Mouse (Mus musculus) adipocyte (in vitro differentiated cells): ENCODE data around the gene Zkscan4.
"Not testable (repeated sequence)": the region's sequence is repeated elsewhere in the genome, so short reads cannot be mapped to it uniquely, and the experiment has no call there.

Experiments used
- DNase-seq: peaks from one replicate; pipeline ENCODE4 v3.0.0-alpha.2; 2016; ENCODE audit warnings: low spot score

Gene Zkscan4

GRCm38 (mm10) chr13:21478759-21479670, at the start of gene Zkscan4, which contains the start of gene Gm10065:
Gene Zkscan4, plus strand, starts transcription at chr13:21478907.
Gene Gm10065, minus strand, starts transcription at chr13:21479441.
- peak; percentile 52 for DNase-seq

- DNase-seq: no peak
Measured at GRCm38 (mm10) chr13:21435476-21435875, 43.2 kb upstream of the Zkscan4 start.

GRCm38 (mm10) chr13:21440503-21441206, 38.1 kb upstream of the Zkscan4 start, which contains the start of gene Pgbd1:
Gene Pgbd1, minus strand, starts transcription at chr13:21441058.
- DNase-seq: no peak

GRCm38 (mm10) chr13:21441207-21441572, 37.5 kb upstream of the Zkscan4 start:
- no peak for DNase-seq

- DNase-seq: no peak
Measured at GRCm38 (mm10) chr13:21446796-21447195, 31.9 kb upstream of the Zkscan4 start.

GRCm38 (mm10) chr13:21447856-21448614, 30.7 kb upstream of the Zkscan4 start:
- DNase-seq: no peak

GRCm38 (mm10) chr13:21453042-21453441, 25.7 kb upstream of the Zkscan4 start:
- DNase-seq: no peak

- DNase-seq: peak; percentile 96
Measured at GRCm38 (mm10) chr13:21453449-21453848, 25.3 kb upstream of the Zkscan4 start, which contains the start of gene Zscan26. Gene Zscan26, minus strand, starts transcription at chr13:21453730.

- DNase-seq: no peak
Measured at GRCm38 (mm10) chr13:21454133-21454532, 24.6 kb upstream of the Zkscan4 start.

GRCm38 (mm10) chr13:21456347-21456746, 22.4 kb upstream of the Zkscan4 start:
- DNase-seq: no peak

- DNase-seq: not testable (repeated sequence)
Measured at GRCm38 (mm10) chr13:21462516-21462915, 16.2 kb upstream of the Zkscan4 start.

GRCm38 (mm10) chr13:21467336-21467735, 11.4 kb upstream of the Zkscan4 start:
- no peak for DNase-seq

GRCm38 (mm10) chr13:21468061-21469019, 10.4 kb upstream of the Zkscan4 start, which contains the start of gene Nkapl:
Gene Nkapl, minus strand, starts transcription at chr13:21468509.
- DNase-seq: no peak

GRCm38 (mm10) chr13:21469097-21469496, 9.6 kb upstream of the Zkscan4 start:
- DNase-seq: no peak

- no peak for DNase-seq
Measured at GRCm38 (mm10) chr13:21472427-21472826, 6.3 kb upstream of the Zkscan4 start.

GRCm38 (mm10) chr13:21486881-21487280, 8.2 kb downstream of the Zkscan4 start:
- no peak for DNase-seq

GRCm38 (mm10) chr13:21492847-21493246, 14.1 kb downstream of the Zkscan4 start:
- peak; percentile 75 for DNase-seq

- DNase-seq: no peak
Measured at GRCm38 (mm10) chr13:21495080-21495479, 16.4 kb downstream of the Zkscan4 start, which contains the start of gene AK157302. Gene AK157302, plus strand, starts transcription at chr13:21495223.

- not testable (repeated sequence) for DNase-seq
Measured at GRCm38 (mm10) chr13:21501182-21501581, 22.5 kb downstream of the Zkscan4 start, which contains the start of gene Gm11273. Gene Gm11273, minus strand, starts transcription at chr13:21501418.

- no peak for DNase-seq
Measured at GRCm38 (mm10) chr13:21502296-21502695, 23.6 kb downstream of the Zkscan4 start.
